Mouse (Mus musculus): ENCODE measurements around the gene Vmn1r203. TPM values are rescaled to one million over a fixed set of nuclear protein-coding genes. Genes with fewer than 3 reads are reported as not detected.
"Not testable (repeated sequence)": the region's sequence is repeated elsewhere in the genome, so short reads cannot be mapped to it uniquely, and the experiment has no call there.

The Vmn1r203 gene
- not detected in 2 replicates for polyA plus RNA-seq (2015; fragmentation: Nextera tagmentation; extraction: Ambion mirVana)

- H3K27ac ChIP-seq (ENCODE audit: low read length), result no peak within 1 kb of the TSS
- ATAC-seq (ENCODE audit: low read depth), result no peak
- no peak within 1 kb of the TSS for H3K4me2 ChIP-seq (ENCODE audit: low read depth, low read length)
- H3K27me3 ChIP-seq (ENCODE audit: control insufficient read depth, insufficient read depth, low read depth, low read length), result no peaks in the 10 kb centered on the region
- H3K9ac ChIP-seq (ENCODE audit: low read length), result no peak within 1 kb of the TSS
- no peaks in the 10 kb centered on the region for H3K9me3 ChIP-seq (ENCODE audit: control insufficient read depth, low read length)
- H3K36me3 ChIP-seq (ENCODE audit: control insufficient read depth, insufficient read depth, low read length), result no peaks in the 10 kb centered on the region
- no peaks in the 10 kb centered on the region for H3K4me1 ChIP-seq (replicated peaks; ENCODE audit: control insufficient read depth, insufficient read depth, low read length)
- H3K4me3 ChIP-seq (ENCODE audit: low read length), result no peak within 1 kb of the TSS
Measured at GRCm38 (mm10) chr13:22517814-22518213, at the start of gene Vmn1r203. TSS of gene Vmn1r203 (plus strand) at chr13:22518114.

GRCm38 (mm10) chr13:22471623-22472022, 46.3 kb upstream of the Vmn1r203 start, which contains the start of gene Vmn1r201:
TSS of gene Vmn1r201 (plus strand) at chr13:22471923.
- no peak for ATAC-seq (ENCODE audit: low read depth)
- Histone ChIP-seq H3K9ac (ENCODE audit: low read length) (no peak within 1 kb of the TSS), H3K36me3 (ENCODE audit: control insufficient read depth, insufficient read depth, low read length) (no peaks in the 10 kb centered on the region), H3K4me3 (ENCODE audit: low read length) (no peak within 1 kb of the TSS), H3K27me3 (ENCODE audit: control insufficient read depth, insufficient read depth, low read depth, low read length) (no peaks in the 10 kb centered on the region), H3K4me1 (replicated peaks; ENCODE audit: control insufficient read depth, insufficient read depth, low read length) (no peaks in the 10 kb centered on the region), H3K4me2 (ENCODE audit: low read depth, low read length) (no peak within 1 kb of the TSS), H3K27ac (ENCODE audit: low read length) (no peak within 1 kb of the TSS), H3K9me3 (ENCODE audit: control insufficient read depth, low read length) (no peaks in the 10 kb centered on the region)
- WGBS, result 55% methylated on average over 1 of the region's 1 CpGs

GRCm38 (mm10) chr13:22502431-22502830, 15.5 kb upstream of the Vmn1r203 start:
- no peak for ATAC-seq (ENCODE audit: low read depth)
- H3K9me3 ChIP-seq (ENCODE audit: control insufficient read depth, low read length), result no peaks in the 10 kb centered on the region
- no peak overlapping the region for H3K4me3 ChIP-seq (ENCODE audit: low read length)
- WGBS, result 70% methylated on average over 3 of the region's 3 CpGs
- H3K27me3 ChIP-seq (ENCODE audit: control insufficient read depth, insufficient read depth, low read depth, low read length), result no peaks in the 10 kb centered on the region
- H3K9ac ChIP-seq (ENCODE audit: low read length), result no peak overlapping the region
- no peaks in the 10 kb centered on the region for H3K4me1 ChIP-seq (replicated peaks; ENCODE audit: control insufficient read depth, insufficient read depth, low read length)
- H3K27ac ChIP-seq (ENCODE audit: low read length), result no peak overlapping the region
- no peak overlapping the region for H3K4me2 ChIP-seq (ENCODE audit: low read depth, low read length)
- no peaks in the 10 kb centered on the region for H3K36me3 ChIP-seq (ENCODE audit: control insufficient read depth, insufficient read depth, low read length)

GRCm38 (mm10) chr13:22505281-22505680, 12.6 kb upstream of the Vmn1r203 start, which contains the start of gene Vmn1r202:
TSS of gene Vmn1r202 (minus strand) at chr13:22505381.
- Histone ChIP-seq H3K36me3 (ENCODE audit: control insufficient read depth, insufficient read depth, low read length) (no peaks in the 10 kb centered on the region), H3K4me3 (ENCODE audit: low read length) (no peak within 1 kb of the TSS), H3K27me3 (ENCODE audit: control insufficient read depth, insufficient read depth, low read depth, low read length) (no peaks in the 10 kb centered on the region), H3K27ac (ENCODE audit: low read length) (no peak within 1 kb of the TSS), H3K9me3 (ENCODE audit: control insufficient read depth, low read length) (no peaks in the 10 kb centered on the region), H3K9ac (ENCODE audit: low read length) (no peak within 1 kb of the TSS), H3K4me2 (ENCODE audit: low read depth, low read length) (no peak within 1 kb of the TSS), H3K4me1 (replicated peaks; ENCODE audit: control insufficient read depth, insufficient read depth, low read length) (no peaks in the 10 kb centered on the region)
- ATAC-seq (ENCODE audit: low read depth), result no peak

- not testable (repeated sequence) for H3K4me2 ChIP-seq (ENCODE audit: low read depth, low read length); H3K4me3 ChIP-seq (ENCODE audit: low read length); H3K27me3 ChIP-seq (ENCODE audit: control insufficient read depth, insufficient read depth, low read depth, low read length); H3K27ac ChIP-seq (ENCODE audit: low read length); ATAC-seq (ENCODE audit: low read depth); H3K4me1 ChIP-seq (replicated peaks; ENCODE audit: control insufficient read depth, insufficient read depth, low read length); H3K9ac ChIP-seq (ENCODE audit: low read length); H3K36me3 ChIP-seq (ENCODE audit: control insufficient read depth, insufficient read depth, low read length); H3K9me3 ChIP-seq (ENCODE audit: control insufficient read depth, low read length)
- 40% methylated on average over 1 of the region's 1 CpGs for WGBS
Measured at GRCm38 (mm10) chr13:22552898-22553297, 35.0 kb downstream of the Vmn1r203 start, which contains the start of gene Vmn1r204. TSS of gene Vmn1r204 (plus strand) at chr13:22553198.

GRCm38 (mm10) chr13:22574911-22575310, 57.0 kb downstream of the Vmn1r203 start:
- H3K4me1 ChIP-seq (replicated peaks; ENCODE audit: control insufficient read depth, insufficient read depth, low read length); H3K9me3 ChIP-seq (ENCODE audit: control insufficient read depth, low read length); H3K27ac ChIP-seq (ENCODE audit: low read length); H3K4me3 ChIP-seq (ENCODE audit: low read length); H3K9ac ChIP-seq (ENCODE audit: low read length); ATAC-seq (ENCODE audit: low read depth); H3K36me3 ChIP-seq (ENCODE audit: control insufficient read depth, insufficient read depth, low read length); H3K4me2 ChIP-seq (ENCODE audit: low read depth, low read length); H3K27me3 ChIP-seq (ENCODE audit: control insufficient read depth, insufficient read depth, low read depth, low read length): not testable (repeated sequence)
- 76% methylated on average over 3 of the region's 3 CpGs for WGBS

Other genes starting within 250 kb of the Vmn1r203 start
- not detected in 2 replicates for gene Vmn1r195, start 247.6 kb upstream of the Vmn1r203 start, polyA plus RNA-seq (2015; fragmentation: Nextera tagmentation; extraction: Ambion mirVana)
- gene Vmn1r196, start 228.2 kb upstream of the Vmn1r203 start, polyA plus RNA-seq (2015; fragmentation: Nextera tagmentation; extraction: Ambion mirVana), result not detected in 2 replicates
- gene Vmn1r197, start 193.5 kb upstream of the Vmn1r203 start, polyA plus RNA-seq (2015; fragmentation: Nextera tagmentation; extraction: Ambion mirVana), result not detected in 2 replicates
- gene Vmn1r198, start 167.8 kb upstream of the Vmn1r203 start, polyA plus RNA-seq (2015; fragmentation: Nextera tagmentation; extraction: Ambion mirVana), result not detected in 2 replicates
- gene Vmn1r199, start 138.3 kb upstream of the Vmn1r203 start, polyA plus RNA-seq (2015; fragmentation: Nextera tagmentation; extraction: Ambion mirVana), result not detected in 2 replicates
- not detected in 2 replicates for gene Vmn1r200, start 127.7 kb upstream of the Vmn1r203 start, polyA plus RNA-seq (2015; fragmentation: Nextera tagmentation; extraction: Ambion mirVana)
- gene Vmn1r201, start 46.2 kb upstream of the Vmn1r203 start, polyA plus RNA-seq (2015; fragmentation: Nextera tagmentation; extraction: Ambion mirVana), result not detected in 2 replicates
- gene Vmn1r202, start 12.7 kb upstream of the Vmn1r203 start, polyA plus RNA-seq (2015; fragmentation: Nextera tagmentation; extraction: Ambion mirVana), result not detected in 2 replicates
- gene Vmn1r204, start 35.1 kb downstream of the Vmn1r203 start, polyA plus RNA-seq (2015; fragmentation: Nextera tagmentation; extraction: Ambion mirVana), result not detected in 2 replicates
- not detected in 2 replicates for gene Vmn1r205, start 74.9 kb downstream of the Vmn1r203 start, polyA plus RNA-seq (2015; fragmentation: Nextera tagmentation; extraction: Ambion mirVana)
- gene Vmn1r206, start 106.1 kb downstream of the Vmn1r203 start, polyA plus RNA-seq (2015; fragmentation: Nextera tagmentation; extraction: Ambion mirVana), result not detected in 2 replicates
- not detected in 2 replicates for gene Vmn1r207-ps, start 211.5 kb downstream of the Vmn1r203 start, polyA plus RNA-seq (2015; fragmentation: Nextera tagmentation; extraction: Ambion mirVana)